Mouse (Mus musculus): ENCODE data around the gene Olfr441. TPM values are rescaled to one million over a fixed set of nuclear protein-coding genes. Genes with fewer than 3 reads are reported as not detected.

Olfr441 gene
- polyA plus RNA-seq (2017; shearing (Covaris generic)): not detected

DNA sequence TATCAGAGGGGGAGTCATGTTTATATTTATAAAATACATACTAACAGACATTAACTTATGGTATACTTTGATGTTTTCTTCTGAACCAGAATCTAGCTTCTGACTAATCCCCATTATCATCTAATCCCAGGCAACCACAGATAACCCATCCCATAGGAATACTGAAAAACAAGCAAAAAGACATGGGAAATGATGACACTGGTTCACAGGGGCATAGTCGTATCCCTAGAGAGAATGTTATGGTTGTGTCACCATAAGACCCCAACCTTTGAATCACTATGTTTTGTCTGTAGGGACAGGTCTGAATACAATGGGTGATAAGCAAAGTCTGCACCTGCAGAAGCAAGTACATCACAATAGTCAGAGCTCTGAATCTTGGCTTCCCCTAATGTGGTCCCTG, at the start of gene Olfr441:
Gene Olfr441 (plus strand): TSS at position 301 of the 400 bp plus-strand sequence.

DNA sequence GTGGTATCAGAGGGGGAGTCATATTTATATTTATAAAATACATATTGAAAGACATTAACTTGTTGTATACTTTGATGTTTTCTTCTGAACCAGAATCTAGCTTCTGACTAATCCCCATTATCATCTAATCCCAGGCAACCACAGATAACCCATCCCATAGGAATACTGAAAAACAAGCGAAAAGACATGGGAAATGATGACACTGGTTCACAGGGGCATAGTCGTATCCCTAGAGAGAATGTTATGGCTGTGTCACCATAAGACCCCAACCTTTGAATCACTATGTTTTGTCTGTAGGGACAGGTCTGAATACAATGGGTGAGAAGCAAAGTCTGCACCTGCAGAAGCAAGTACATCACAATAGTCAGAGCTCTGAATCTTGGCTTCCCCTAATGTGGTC, 40.1 kb downstream of the Olfr441 start, which contains the start of gene Olfr237-ps1:
Gene Olfr237-ps1 (plus strand): TSS at position 301 of the 400 bp plus-strand sequence.

DNA sequence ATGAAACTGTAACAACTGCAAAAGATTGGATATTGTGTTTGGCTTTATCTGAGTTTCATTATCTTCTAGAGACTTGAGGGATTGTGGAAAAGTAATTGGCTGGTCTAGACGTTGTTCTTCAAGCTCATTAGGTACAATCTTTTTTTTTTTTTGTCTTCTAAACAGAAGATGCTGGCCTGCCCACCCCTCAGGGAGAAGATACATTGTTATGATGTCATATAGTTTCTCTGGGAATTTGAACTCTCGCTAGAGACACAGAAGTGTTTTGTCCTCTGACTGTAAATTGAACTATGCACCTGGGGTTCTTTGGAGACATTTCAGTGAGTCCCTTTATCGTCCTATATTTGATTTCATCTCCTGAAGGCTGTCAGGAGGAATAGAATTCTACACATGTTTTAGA, 56.8 kb downstream of the Olfr441 start, which contains the start of gene Olfr437:
Gene Olfr437 (plus strand): TSS at position 301 of the 400 bp plus-strand sequence.

Other genes with a start within 250 kb of the Olfr441 start
- gene Olfr448, start 215.9 kb upstream of the Olfr441 start, polyA plus RNA-seq (2017; shearing (Covaris generic)): not detected
- not detected for gene Olfr447, start 197.5 kb upstream of the Olfr441 start, polyA plus RNA-seq (2017; shearing (Covaris generic))
- not detected for gene Olfr446, start 185.0 kb upstream of the Olfr441 start, polyA plus RNA-seq (2017; shearing (Covaris generic))
- gene Olfr444, start 157.3 kb upstream of the Olfr441 start, polyA plus RNA-seq (2017; shearing (Covaris generic)): not detected
- gene Olfr237-ps1, start 40.2 kb downstream of the Olfr441 start, polyA plus RNA-seq (2017; shearing (Covaris generic)): not detected
- not detected for gene Olfr437, start 56.9 kb downstream of the Olfr441 start, polyA plus RNA-seq (2017; shearing (Covaris generic))
- not detected for gene Olfr13, start 65.8 kb downstream of the Olfr441 start, polyA plus RNA-seq (2017; shearing (Covaris generic))
- not detected for gene Olfr435, start 90.8 kb downstream of the Olfr441 start, polyA plus RNA-seq (2017; shearing (Covaris generic))
- not detected for gene Olfr434, start 106.7 kb downstream of the Olfr441 start, polyA plus RNA-seq (2017; shearing (Covaris generic))
- not detected for gene Olfr47, start 125.2 kb downstream of the Olfr441 start, polyA plus RNA-seq (2017; shearing (Covaris generic))
- 4.2 TPM for gene Arhgef5, start 159.2 kb downstream of the Olfr441 start, polyA plus RNA-seq (2017; shearing (Covaris generic))
- gene Nobox, start 203.2 kb downstream of the Olfr441 start, polyA plus RNA-seq (2017; shearing (Covaris generic)): not detected